Comparison of ENCODE assay signal across 8 mouse cellular contexts in genomic region chr2:150909429-150910039, GRCm38 (mm10). TPM values are rescaled to one million over a fixed set of nuclear protein-coding genes. Genes with fewer than 3 reads are reported as not detected.
DNase-seq lines count a peak whose midpoint lies in the region; ATAC-seq lines count a peak whose summit lies in the region.

No protein-coding gene starts in this region.

- DNase-seq in ZHBTc4 (ENCODE audit: low read depth, low spot score) = peak; percentile 98
- DNase-seq in gastrocnemius, adult 8-10 months (ENCODE audit: low spot score in 2 of 2) = peak; percentile 95 to 96
- DNase-seq in induced T-regulatory cell, adult 2 months (ENCODE audit: low read depth) = peak; percentile 96
- DNase-seq in left cerebral cortex, adult 9 months (ENCODE audit: low spot score in 2 of 2) = peak; percentile 70 to 84
- DNase-seq in right cerebral cortex, postnatal 14 days = peak; percentile 84
- DNase-seq in urinary bladder, postnatal 36 days (ENCODE audit: low spot score in 2 of 2) = peak; percentile 93 to 94

- peak; percentile 87 for ATAC-seq in common myeloid progenitor, adult 5-6 weeks (replicated peaks; ENCODE audit: low read depth, poor library complexity, severe bottlenecking)
- ATAC-seq in megakaryocyte progenitor cell, adult 5-6 weeks (replicated peaks; ENCODE audit: poor library complexity) = peak; percentile 87

RNA-seq across cellular contexts. Expression of gene Gins1, which starts 4.3 kb away (rescaled TPM):
- total RNA-seq in common myeloid progenitor, adult 5-6 weeks (2017) = 88.0 and 96.4 TPM in 2 replicates
- total RNA-seq in gastrocnemius, adult 8-10 months (2022) = 1 to 10 TPM; 1.6 to 2.7 (median 1.9) TPM
- 82.0 and 95.8 TPM in 2 replicates for total RNA-seq in megakaryocyte progenitor cell, adult 5-6 weeks (2015)
- 126 and 140 TPM in 2 replicates for total RNA-seq in megakaryocyte progenitor cell, adult 5-6 weeks (2017)

RNA-seq across cellular contexts. Expression of gene Abhd12, which starts 5.0 kb away (rescaled TPM):
- total RNA-seq in common myeloid progenitor, adult 5-6 weeks (2017) = 15.5 and 88.6 TPM in 2 replicates
- total RNA-seq in gastrocnemius, adult 8-10 months (2022) = 10 to 100 TPM; 22.0 to 27.5 (median 25.7) TPM
- total RNA-seq in megakaryocyte progenitor cell, adult 5-6 weeks (2015) = 27.3 and 30.5 TPM in 2 replicates
- total RNA-seq in megakaryocyte progenitor cell, adult 5-6 weeks (2017) = 27.2 and 56.0 TPM in 2 replicates

Comparison
In these comparisons a context has a peak if more than half of its experiments do, and no peak if none do; other contexts are left out.
1. Peak in every context shown above with its lines: DNase-seq and ATAC-seq.
2. RNA of gene Gins1, which starts 4.3 kb away (total RNA-seq): 82.0 to 140 TPM in megakaryocyte progenitor cell, adult 5-6 weeks and 88.0 to 96.4 TPM in common myeloid progenitor, adult 5-6 weeks; 1.6 to 2.7 TPM in gastrocnemius, adult 8-10 months; every median in the first group is over 10 times any median in the second.